Mouse (Mus musculus) G1E-ER4 (cell line): Measurements from ENCODE around the gene Pole2. TPM values are rescaled to one million over a fixed set of nuclear protein-coding genes. Genes with fewer than 3 reads are reported as not detected.

Experiments
- GATA1 ChIP-seq: IDR thresholded peaks from one replicate; pipeline ENCODE4 v1.8.0; 2012; ENCODE audit warnings: low read length, inconsistent platforms
- polyA plus RNA-seq: library from polyadenylated mRNA; stranded (reverse); fragments of >175 nt; gene quantifications from 2 replicates; pipeline ENCODE4 v1.2.3, GENCODE M21; 2012

Pole2 gene
- polyA plus RNA-seq, 1 experiment = 11.1 TPM

- no peak for TF ChIP-seq GATA1
Observed at GRCm38 (mm10) chr12:69216587-69216986, 11.4 kb downstream of the Pole2 start.

- no peak for TF ChIP-seq GATA1
Observed at GRCm38 (mm10) chr12:69215000-69215785, 12.8 kb downstream of the Pole2 start.

GRCm38 (mm10) chr12:69214393-69214792, 13.6 kb downstream of the Pole2 start:
- no peak for TF ChIP-seq GATA1

GRCm38 (mm10) chr12:69213186-69213777, 14.7 kb downstream of the Pole2 start:
- no peak for TF ChIP-seq GATA1

- no peak for TF ChIP-seq GATA1
Observed at GRCm38 (mm10) chr12:69211057-69211456, 16.9 kb downstream of the Pole2 start.

- no peak for TF ChIP-seq GATA1
Observed at GRCm38 (mm10) chr12:69210056-69210979, 17.7 kb downstream of the Pole2 start.

- no peak for TF ChIP-seq GATA1
Observed at GRCm38 (mm10) chr12:69208520-69208919, 19.5 kb downstream of the Pole2 start.

GRCm38 (mm10) chr12:69207926-69208325, 20.1 kb downstream of the Pole2 start:
- TF ChIP-seq GATA1 = no peak

- no peak for TF ChIP-seq GATA1
Observed at GRCm38 (mm10) chr12:69207396-69207795, 20.6 kb downstream of the Pole2 start.

GRCm38 (mm10) chr12:69204052-69204833, 23.8 kb downstream of the Pole2 start, which contains the start of gene Gm49384:
Gene Gm49384, minus strand, starts transcription at chr12:69204267.
- no peak for TF ChIP-seq GATA1

GRCm38 (mm10) chr12:69198985-69199384, 29.0 kb downstream of the Pole2 start:
- no peak for TF ChIP-seq GATA1

GRCm38 (mm10) chr12:69198164-69198535, 29.8 kb downstream of the Pole2 start, which contains the start of gene Dnaaf2:
Gene Dnaaf2, minus strand, starts transcription at chr12:69198429.
- TF ChIP-seq GATA1 = no peak

GRCm38 (mm10) chr12:69197378-69198163, 30.4 kb downstream of the Pole2 start:
- TF ChIP-seq GATA1 = no peak
